Mouse (Mus musculus) MEL (cell line): ENCODE measurements around the gene Zfp771. TPM values are rescaled to one million over a fixed set of nuclear protein-coding genes. Genes with fewer than 3 reads are reported as not detected.

ENCODE experiments used
- DNase-seq: peaks from one replicate; pipeline ENCODE4 v3.0.0; 2011; ENCODE audit warnings: low read depth, low spot score
- H3K27ac ChIP-seq: 2 replicates; pipeline ENCODE4 v1.5.1; 2012; ENCODE audit warnings: low read depth, mild to moderate bottlenecking, control low read depth, low read length, moderate library complexity; ENCODE audit not compliant: control insufficient read depth
- H3K27me3 ChIP-seq, 2 experiments: fragments of 150-350 bp in 1 of 2; sonication (generic) in 1 of 2; 2 replicates each; pipeline ENCODE4 v1.6.1; 2012; ENCODE audit warnings: low read length in 2 of 2, mild to moderate bottlenecking in 2 of 2, improper control_type of control experiment in 1 of 2, moderate library complexity in 1 of 2; ENCODE audit not compliant: insufficient read depth in 2 of 2, control insufficient read depth in 1 of 2
- H3K36me3 ChIP-seq, 2 experiments: 2 replicates each; pipeline ENCODE4 v1.6.1; 2012 to 2014; ENCODE audit warnings: low read length in 2 of 2, improper control_type of control experiment in 1 of 2, inconsistent platforms in 1 of 2, mild to moderate bottlenecking in 1 of 2; ENCODE audit not compliant: insufficient read depth in 2 of 2, control insufficient read depth in 1 of 2
- H3K4me1 ChIP-seq, 2 experiments: fragments of 150-350 bp in 1 of 2; sonication (generic) in 1 of 2; 2 replicates each; pipeline ENCODE4 v1.6.1; 2012; ENCODE audit warnings: low read length in 2 of 2, improper control_type of control experiment in 1 of 2, mild to moderate bottlenecking in 1 of 2; ENCODE audit not compliant: insufficient read depth in 2 of 2, control insufficient read depth in 1 of 2
- H3K4me3 ChIP-seq, 2 experiments: fragments of 150-350 bp in 1 of 2; sonication (generic) in 1 of 2; 2 replicates each; pipeline ENCODE4 v1.5.1; 2012; ENCODE audit warnings: low read depth in 2 of 2, low read length in 2 of 2, mild to moderate bottlenecking in 2 of 2, moderate library complexity in 2 of 2, control low read depth in 1 of 2, improper control_type of control experiment in 1 of 2; ENCODE audit not compliant: control insufficient read depth in 1 of 2, insufficient read depth in 1 of 2
- H3K79me2 ChIP-seq: 2 replicates; pipeline ENCODE4 v1.6.1; 2012; ENCODE audit warnings: mild to moderate bottlenecking, low read length, moderate library complexity; ENCODE audit not compliant: control insufficient read depth, poor library complexity, insufficient read depth
- H3K9ac ChIP-seq: 2 replicates; pipeline ENCODE4 v1.6.1; 2012; ENCODE audit warnings: low read depth, mild to moderate bottlenecking, control low read depth, low read length, moderate library complexity; ENCODE audit not compliant: control insufficient read depth, poor library complexity, severe bottlenecking
- H3K9me3 ChIP-seq: fragments of 150-350 bp; sonication (generic); replicated peaks from 2 replicates; pipeline ENCODE4 v1.6.1; 2012; ENCODE audit warnings: mild to moderate bottlenecking, low read length, improper control_type of control experiment, moderate library complexity; ENCODE audit not compliant: insufficient read depth
- BHLHE40 ChIP-seq: IDR thresholded peaks from 2 replicates; pipeline ENCODE4 v1.6.1; 2012; ENCODE audit warnings: low read depth, mild to moderate bottlenecking, inconsistent platforms, low read length, improper control_type of control experiment, borderline replicate concordance
- CHD1 ChIP-seq: IDR thresholded peaks from 2 replicates; pipeline ENCODE4 v1.6.1; 2012; ENCODE audit warnings: low read depth, mild to moderate bottlenecking, inconsistent platforms, low read length, improper control_type of control experiment
- CHD2 ChIP-seq: IDR thresholded peaks from 2 replicates; pipeline ENCODE4 v1.6.1; 2011; ENCODE audit warnings: low read length, improper control_type of control experiment
- CTCF ChIP-seq, 3 experiments: IDR thresholded peaks in 2 of 3; conservative IDR thresholded peaks in 1 of 3; 2 replicates each; pipeline ENCODE4 v1.5.1; 2011 to 2012; ENCODE audit warnings: low read length in 3 of 3, low read depth in 2 of 3, mild to moderate bottlenecking in 2 of 3, improper control_type of control experiment in 1 of 3, inconsistent platforms in 1 of 3, mixed read lengths in 1 of 3, moderate library complexity in 1 of 3; ENCODE audit not compliant: control insufficient read depth in 1 of 3, insufficient read depth in 1 of 3, poor library complexity in 1 of 3, severe bottlenecking in 1 of 3
- ELF1 ChIP-seq: IDR thresholded peaks from 2 replicates; pipeline ENCODE4 v1.6.1; 2014; ENCODE audit warnings: low read depth, mild to moderate bottlenecking, inconsistent platforms, low read length, improper control_type of control experiment, moderate library complexity
- GABPA ChIP-seq: IDR thresholded peaks from 2 replicates; pipeline ENCODE4 v1.6.1; 2012; ENCODE audit warnings: low read depth, mild to moderate bottlenecking, inconsistent platforms, low read length, improper control_type of control experiment, moderate library complexity
- HCFC1 ChIP-seq: IDR thresholded peaks from 2 replicates; pipeline ENCODE4 v1.6.1; 2012; ENCODE audit warnings: low read depth, mild to moderate bottlenecking, inconsistent platforms, low read length, improper control_type of control experiment, moderate library complexity
- KAT2A ChIP-seq: conservative IDR thresholded peaks from 2 replicates; pipeline ENCODE4 v1.6.1; 2012; ENCODE audit warnings: low read depth, low read length, improper control_type of control experiment, inconsistent platforms
- MAX ChIP-seq: IDR thresholded peaks from 2 replicates; pipeline ENCODE4 v1.6.1; 2011; ENCODE audit warnings: low read length, improper control_type of control experiment
- MAZ ChIP-seq: IDR thresholded peaks from 2 replicates; pipeline ENCODE4 v1.6.1; 2012; ENCODE audit warnings: low read depth, mild to moderate bottlenecking, inconsistent platforms, low read length, improper control_type of control experiment
- MEF2A ChIP-seq: IDR thresholded peaks from 2 replicates; pipeline ENCODE4 v1.6.1; 2014; ENCODE audit warnings: low read depth, mild to moderate bottlenecking, inconsistent platforms, low read length, improper control_type of control experiment; ENCODE audit not compliant: poor library complexity, insufficient replicate concordance, severe bottlenecking; ENCODE audit errors: extremely low read depth
- MXI1 ChIP-seq: IDR thresholded peaks from 2 replicates; pipeline ENCODE4 v1.6.1; 2011; ENCODE audit warnings: mild to moderate bottlenecking, low read depth, low read length, improper control_type of control experiment
- MYB ChIP-seq: IDR thresholded peaks from 2 replicates; pipeline ENCODE4 v1.6.1; 2011; ENCODE audit warnings: mild to moderate bottlenecking, low read depth, low read length, improper control_type of control experiment
- MYC ChIP-seq: IDR thresholded peaks from 2 replicates; pipeline ENCODE4 v1.6.1; 2011; ENCODE audit warnings: low read depth, mild to moderate bottlenecking, low read length, improper control_type of control experiment, moderate library complexity
- NELFE ChIP-seq: IDR thresholded peaks from 2 replicates; pipeline ENCODE4 v1.6.1; 2011; ENCODE audit warnings: low read depth, low read length, improper control_type of control experiment
- NRF1 ChIP-seq: IDR thresholded peaks from 2 replicates; pipeline ENCODE4 v1.6.1; 2014; ENCODE audit warnings: low read depth, mild to moderate bottlenecking, inconsistent platforms, low read length, improper control_type of control experiment, moderate library complexity; ENCODE audit not compliant: poor library complexity, insufficient read depth, severe bottlenecking
- POLR2A ChIP-seq, 2 experiments: IDR thresholded peaks; 2 replicates each; pipeline ENCODE4 v1.6.1; 2011 to 2012; ENCODE audit warnings: low read length in 2 of 2, mild to moderate bottlenecking in 2 of 2, control low read depth in 1 of 2, improper control_type of control experiment in 1 of 2, low read depth in 1 of 2, moderate library complexity in 1 of 2; ENCODE audit not compliant: control insufficient read depth in 1 of 2, insufficient read depth in 1 of 2, poor library complexity in 1 of 2
- POLR2AphosphoS2 ChIP-seq: IDR thresholded peaks from 2 replicates; pipeline ENCODE4 v1.6.1; 2011; ENCODE audit warnings: low read length, improper control_type of control experiment
- RAD21 ChIP-seq: IDR thresholded peaks from 2 replicates; pipeline ENCODE4 v1.6.1; 2011; ENCODE audit warnings: mild to moderate bottlenecking, low read depth, low read length, improper control_type of control experiment
- RCOR1 ChIP-seq: IDR thresholded peaks from 2 replicates; pipeline ENCODE4 v1.6.1; 2012; ENCODE audit warnings: low read depth, mild to moderate bottlenecking, inconsistent platforms, low read length, improper control_type of control experiment
- SIN3A ChIP-seq: IDR thresholded peaks from 2 replicates; pipeline ENCODE4 v1.6.1; 2012; ENCODE audit warnings: low read length, improper control_type of control experiment, inconsistent platforms
- TAL1 ChIP-seq: IDR thresholded peaks from 2 replicates; pipeline ENCODE4 v1.6.1; 2012; ENCODE audit warnings: mild to moderate bottlenecking, inconsistent platforms, low read length, moderate library complexity, mixed read lengths
- TCF12 ChIP-seq: IDR thresholded peaks from 2 replicates; pipeline ENCODE4 v1.6.1; 2014; ENCODE audit warnings: low read depth, mild to moderate bottlenecking, inconsistent platforms, low read length, improper control_type of control experiment, moderate library complexity
- USF1 ChIP-seq: IDR thresholded peaks from 2 replicates; pipeline ENCODE4 v1.6.1; 2014; ENCODE audit warnings: low read depth, mild to moderate bottlenecking, inconsistent platforms, low read length, improper control_type of control experiment, moderate library complexity
- ZC3H11A ChIP-seq: IDR thresholded peaks from 2 replicates; pipeline ENCODE4 v1.6.1; 2012; ENCODE audit warnings: low read depth, mild to moderate bottlenecking, inconsistent platforms, low read length, improper control_type of control experiment
- ZMIZ1 ChIP-seq: IDR thresholded peaks from 2 replicates; pipeline ENCODE4 v1.6.1; 2012; ENCODE audit warnings: low read depth, mild to moderate bottlenecking, inconsistent platforms, low read length, improper control_type of control experiment, moderate library complexity
- polyA plus RNA-seq, 2 experiments: library from polyadenylated mRNA; stranded (reverse) in 1 of 2; unstranded in 1 of 2; fragments of >175 nt in 1 of 2; fragments of >200 nt in 1 of 2; gene quantifications; 2 replicates each; pipeline versions ENCODE4 v1.2.1 to v1.2.4; 2012; ENCODE audit warnings: low replicate concordance in 2 of 2, low read depth in 1 of 2; ENCODE audit not compliant: insufficient read length in 2 of 2, insufficient read depth in 1 of 2, missing spikeins in 1 of 2
- total RNA-seq: library from RNA; depleted of rRNA; stranded (reverse); fragments of 300-350 nt; gene quantifications from 2 replicates; pipeline ENCODE4 v1.2.3, GENCODE M21; 2012

The Zfp771 gene
- total and polyA plus RNA-seq, 3 experiments = 33.4 to 58.3 TPM; not detected in 1

GRCm38 (mm10) chr7:127252414-127252813 lies 8.3 kb downstream of the Zfp771 start (continued):
- TF ChIP-seq MYC (peak; percentile 90), SIN3A (no peak), ELF1 (no peak), CHD2 (no peak), CTCF (IDR thresholded peaks at IDR 0.05 in 2 of 3, conservative IDR thresholded peaks at IDR 0.05 in 1 of 3; ENCODE audit: control insufficient read depth in 1 of 3, insufficient read depth in 1 of 3, low read depth in 2 of 3, low read length in 3 of 3, poor library complexity in 1 of 3, severe bottlenecking in 1 of 3) (peak; percentile 35 to 69 (median 60); a peak in 5 of 6 replicates), ZC3H11A (no peak), POLR2AphosphoS2 (no peak), NRF1 (no peak)

- peaks cover 5 to 13% of the 10 kb centered on the region in 2 experiments for H3K36me3 ChIP-seq
Observed at GRCm38 (mm10) chr7:127253341-127253740, 9.3 kb downstream of the Zfp771 start.

GRCm38 (mm10) chr7:127253821-127254769 lies 10.0 kb downstream of the Zfp771 start:
- Histone ChIP-seq H3K27me3 (no peaks in the 10 kb centered on the region), H3K79me2 (peaks cover under 1% of the 10 kb centered on the region), H3K27ac (peak overlapping the region; percentile 78), H3K36me3 (peaks cover 5 to 20% of the 10 kb centered on the region in 2 experiments), H3K4me1 (peaks cover 9 to 19% of the 10 kb centered on the region in 2 experiments), H3K4me3 (peak overlapping the region; percentile 19 to 49), H3K9ac (peak overlapping the region; percentile 73), H3K9me3 (no peaks in the 10 kb centered on the region)
- DNase-seq = peak; percentile 93
- TF ChIP-seq USF1 (peak; percentile 32; the same call in 1 of the 2 replicates), NELFE (peak; percentile 49; the same call in 1 of the 2 replicates), MYC (peak; percentile 67), BHLHE40 (no peak), POLR2A (IDR thresholded peaks at IDR 0.05; ENCODE audit: control insufficient read depth in 1 of 2, insufficient read depth in 1 of 2, low read depth in 1 of 2, low read length in 2 of 2, poor library complexity in 1 of 2) (peak; percentile 48 to 64; a peak in 1 of 4 replicates), KAT2A (no peak; the same call in 1 of the 2 replicates), MYB (no peak), MEF2A (no peak), MXI1 (peak; percentile 69), SIN3A (peak; percentile 44; the same call in 1 of the 2 replicates), ZMIZ1 (peak; percentile 18; the same call in 1 of the 2 replicates), POLR2AphosphoS2 (peak; percentile 61; the same call in 1 of the 2 replicates), MAX (peak; percentile 85), GABPA (no peak), HCFC1 (peak; percentile 63), NRF1 (peak; percentile 78), ELF1 (peak; percentile 58), TAL1 (no peak)

More at GRCm38 (mm10) chr7:127253341-127253740, 9.3 kb downstream of the Zfp771 start:
- DNase-seq = no peak
- Histone ChIP-seq H3K79me2 (no peaks in the 10 kb centered on the region; the same call in 1 of the 2 replicates), H3K4me3 (no peak overlapping the region), H3K27ac (no peak overlapping the region), H3K4me1 (peaks cover 4 to 15% of the 10 kb centered on the region in 2 experiments; a peak in 3 of 4 replicates), H3K9me3 (no peaks in the 10 kb centered on the region), H3K27me3 (no peaks in the 10 kb centered on the region), H3K9ac (no peak overlapping the region)
- TF ChIP-seq KAT2A (no peak), CHD2 (no peak), CHD1 (no peak), RCOR1 (no peak), TCF12 (no peak), MAX (no peak), MAZ (no peak), RAD21 (no peak)
